Mouse (Mus musculus) neutrophil, adult 5-6 weeks (primary cell): ENCODE results near the gene Olfr351. TPM values are rescaled to one million over a fixed set of nuclear protein-coding genes. Genes with fewer than 3 reads are reported as not detected.

Source experiments
- ATAC-seq: fragments of 151-379, 151-347 bp; 2 replicates; pipeline ENCODE4 v1.8.0; 2017; ENCODE audit warnings: mild to moderate bottlenecking, moderate TSS enrichment; ENCODE audit not compliant: insufficient number of reproducible peaks, poor library complexity, low FRiP score, severe bottlenecking; ENCODE audit errors: extremely low read depth
- total RNA-seq: library from RNA; stranded (forward); fragments of 200-1000 nt; gene quantifications from 2 replicates; pipeline ENCODE4 v1.2.3, GENCODE M21; 2017

Olfr351 gene
- not detected in 2 replicates for total RNA-seq

GRCm38 (mm10) chr2:36862560-36862959 lies at the start of gene Olfr351:
TSS of gene Olfr351 (minus strand) at chr2:36862660.
- ATAC-seq, result no peak

GRCm38 (mm10) chr2:36905380-36905779 lies 42.9 kb upstream of the Olfr351 start, which contains the start of gene Olfr354:
TSS of gene Olfr354 (plus strand) at chr2:36905680.
- no peak for ATAC-seq

- no peak for ATAC-seq
These were observed 34.7 kb upstream of the Olfr351 start for GRCm38 (mm10) chr2:36897114-36897513.

DNA sequence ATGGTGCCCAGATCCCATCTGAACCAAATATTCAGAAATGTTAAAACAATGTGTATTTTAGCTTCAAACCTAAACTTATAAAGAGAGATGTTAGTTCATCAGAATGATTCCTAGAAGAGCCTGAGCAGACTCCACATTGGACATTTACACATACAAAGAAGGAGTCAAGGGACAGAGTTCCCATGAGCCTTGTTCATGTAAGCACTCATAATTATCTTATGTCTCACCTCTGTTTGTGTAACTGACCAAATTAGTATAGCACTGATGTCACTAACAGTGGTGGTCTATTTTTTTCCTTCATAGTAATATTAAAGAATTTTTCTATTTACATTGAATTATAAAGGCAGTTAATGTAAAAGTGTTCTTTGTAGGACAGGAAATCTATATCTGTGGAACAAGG lies 30.4 kb upstream of the Olfr351 start, which contains the start of gene Olfr353:
Gene Olfr353 (minus strand): TSS at position 101 of the 400 bp plus-strand sequence.
- ATAC-seq, result no peak

GRCm38 (mm10) chr2:36868160-36868559 lies 5.7 kb upstream of the Olfr351 start, which contains the start of gene Olfr352:
TSS of gene Olfr352 (plus strand) at chr2:36868460.
- no peak for ATAC-seq

- no peak for ATAC-seq
These were observed 16.4 kb downstream of the Olfr351 start, which contains the start of gene Olfr350 for GRCm38 (mm10) chr2:36846010-36846409. TSS of gene Olfr350 (plus strand) at chr2:36846310.

GRCm38 (mm10) chr2:36816932-36817331 lies 45.5 kb downstream of the Olfr351 start, which contains the start of gene Olfr3:
TSS of gene Olfr3 (minus strand) at chr2:36817032.
- ATAC-seq, result no peak

Other genes starting within 250 kb of the Olfr351 start
- not detected in 2 replicates for gene Olfr345, start 222.6 kb downstream of the Olfr351 start, total RNA-seq
- not detected in 2 replicates for gene Olfr346, start 176.9 kb downstream of the Olfr351 start, total RNA-seq
- not detected in 2 replicates for gene Olfr347, start 130.8 kb downstream of the Olfr351 start, total RNA-seq
- gene Olfr348, start 78.4 kb downstream of the Olfr351 start, total RNA-seq, result not detected in 2 replicates
- gene Olfr50, start 72.1 kb downstream of the Olfr351 start, total RNA-seq, result not detected in 2 replicates
- not detected in 2 replicates for gene Olfr3, start 45.6 kb downstream of the Olfr351 start, total RNA-seq
- not detected in 2 replicates for gene Olfr350, start 16.4 kb downstream of the Olfr351 start, total RNA-seq
- not detected in 2 replicates for gene Olfr352, start 5.8 kb upstream of the Olfr351 start, total RNA-seq
- gene Olfr353, start 30.3 kb upstream of the Olfr351 start, total RNA-seq, result not detected in 2 replicates
- not detected in 2 replicates for gene Olfr354, start 43.0 kb upstream of the Olfr351 start, total RNA-seq
- gene Olfr355, start 66.2 kb upstream of the Olfr351 start, total RNA-seq, result not detected in 2 replicates
- not detected in 2 replicates for gene Olfr356, start 74.5 kb upstream of the Olfr351 start, total RNA-seq
- not detected in 2 replicates for gene Olfr357, start 131.2 kb upstream of the Olfr351 start, total RNA-seq
- not detected in 2 replicates for gene Olfr358, start 146.7 kb upstream of the Olfr351 start, total RNA-seq
- gene Olfr360, start 203.1 kb upstream of the Olfr351 start, total RNA-seq, result not detected in 2 replicates
- not detected in 2 replicates for gene Olfr361, start 226.6 kb upstream of the Olfr351 start, total RNA-seq